Mouse (Mus musculus) myocyte (in vitro differentiated cells): ENCODE results near the gene Erbb2. TPM values are rescaled to one million over a fixed set of nuclear protein-coding genes. Genes with fewer than 3 reads are reported as not detected.

Source experiments
- H3K27me3 ChIP-seq: one replicate; pipeline ENCODE4 v1.6.1; 2011; ENCODE audit not compliant: control insufficient read depth, insufficient read depth, insufficient read length
- H3K36me3 ChIP-seq: one replicate; pipeline ENCODE4 v1.6.1; 2011; ENCODE audit not compliant: control insufficient read depth, insufficient read depth
- H3K4me2 ChIP-seq: one replicate; pipeline ENCODE4 v1.6.1; 2011; ENCODE audit warnings: low read depth, control low read depth
- H3K4me3 ChIP-seq: one replicate; pipeline ENCODE4 v1.5.1; 2011; ENCODE audit warnings: mild to moderate bottlenecking, control low read depth, moderate library complexity
- H3K79me2 ChIP-seq: one replicate; pipeline ENCODE4 v1.6.1; 2011; ENCODE audit not compliant: control insufficient read depth, insufficient read depth
- H3ac ChIP-seq: one replicate; pipeline ENCODE4 v1.6.1; 2011; ENCODE audit not compliant: control insufficient read depth, insufficient read length
- CEBPB ChIP-seq: IDR thresholded peaks from 2 replicates; pipeline ENCODE4 v1.6.1; 2011; ENCODE audit warnings: mild to moderate bottlenecking, moderate library complexity; ENCODE audit not compliant: poor library complexity, insufficient read depth, severe bottlenecking
- E2F4 ChIP-seq: IDR thresholded peaks from one replicate; pipeline ENCODE4 v1.6.1; 2011; ENCODE audit warnings: mild to moderate bottlenecking, control low read depth, moderate library complexity; ENCODE audit not compliant: insufficient read depth
- MAX ChIP-seq: IDR thresholded peaks from one replicate; pipeline ENCODE4 v1.6.1; 2011; ENCODE audit warnings: low read depth, mild to moderate bottlenecking, control low read depth
- MYOD1 ChIP-seq, 3 experiments: IDR thresholded peaks; one replicate each; pipeline ENCODE4 v1.6.1; 2011; ENCODE audit warnings: control low read depth in 2 of 3, low read depth in 2 of 3, mild to moderate bottlenecking in 2 of 3, moderate library complexity in 1 of 3; ENCODE audit not compliant: insufficient read length in 2 of 3, control insufficient read depth in 1 of 3
- MYOG ChIP-seq, 3 experiments: IDR thresholded peaks; one replicate each; pipeline ENCODE4 v1.6.1; 2011; ENCODE audit warnings: control low read depth in 2 of 3, low read depth in 2 of 3, mild to moderate bottlenecking in 2 of 3; ENCODE audit not compliant: insufficient read length in 2 of 3, control insufficient read depth in 1 of 3, insufficient read depth in 1 of 3
- POLR2A ChIP-seq: IDR thresholded peaks from one replicate; pipeline ENCODE4 v1.6.1; 2011; ENCODE audit warnings: low read depth, mild to moderate bottlenecking, control low read depth, moderate library complexity; ENCODE audit not compliant: insufficient read length
- POLR2AphosphoS2 ChIP-seq: IDR thresholded peaks from one replicate; pipeline ENCODE4 v1.6.1; 2011; ENCODE audit warnings: low read depth, control low read depth; ENCODE audit not compliant: insufficient read length
- REST ChIP-seq: IDR thresholded peaks from one replicate; pipeline ENCODE4 v1.6.1; 2011; ENCODE audit warnings: mild to moderate bottlenecking, control low read depth, moderate library complexity; ENCODE audit not compliant: insufficient read depth, insufficient read length
- SRF ChIP-seq: IDR thresholded peaks from one replicate; pipeline ENCODE4 v1.6.1; 2011; ENCODE audit warnings: low read depth; ENCODE audit not compliant: control insufficient read depth, insufficient read length
- TCF12 ChIP-seq: IDR thresholded peaks from one replicate; pipeline ENCODE4 v1.6.1; 2011; ENCODE audit warnings: mild to moderate bottlenecking, control low read depth; ENCODE audit not compliant: poor library complexity, insufficient read depth, severe bottlenecking
- TCF3 ChIP-seq: IDR thresholded peaks from one replicate; pipeline ENCODE4 v1.6.1; 2011; ENCODE audit warnings: low read depth, control low read depth; ENCODE audit not compliant: insufficient read length
- USF1 ChIP-seq: IDR thresholded peaks from one replicate; pipeline ENCODE4 v1.6.1; 2011; ENCODE audit warnings: low read depth, mild to moderate bottlenecking, control low read depth, moderate library complexity
- polyA plus RNA-seq: library from polyadenylated mRNA; unstranded; fragments of >200 nt; fragmentation: generic; extraction: Trizol; gene quantifications from one replicate; pipeline ENCODE4 v1.2.1, GENCODE M21; 2012; ENCODE audit warnings: missing spikeins

Erbb2 gene
- polyA plus RNA-seq, 1 experiment: 33.5 TPM

GRCm38 (mm10) chr11:98475630-98476433, 63.6 kb downstream of the Erbb2 start:
- no peak overlapping the region for H3K4me3 ChIP-seq
- TF ChIP-seq TCF3 (no peak), POLR2AphosphoS2 (no peak), MYOD1 (IDR thresholded peaks at IDR 0.05; ENCODE audit: control insufficient read depth in 1 of 3, insufficient read length in 2 of 3, low read depth in 2 of 3) (no peak), POLR2A (no peak)
- no peak overlapping the region for H3K4me2 ChIP-seq
- H3K36me3 ChIP-seq: no peaks in the 10 kb centered on the region
- peaks cover 68% of the 10 kb centered on the region for H3K27me3 ChIP-seq
- no peak overlapping the region for H3ac ChIP-seq
- no peaks in the 10 kb centered on the region for H3K79me2 ChIP-seq

DNA sequence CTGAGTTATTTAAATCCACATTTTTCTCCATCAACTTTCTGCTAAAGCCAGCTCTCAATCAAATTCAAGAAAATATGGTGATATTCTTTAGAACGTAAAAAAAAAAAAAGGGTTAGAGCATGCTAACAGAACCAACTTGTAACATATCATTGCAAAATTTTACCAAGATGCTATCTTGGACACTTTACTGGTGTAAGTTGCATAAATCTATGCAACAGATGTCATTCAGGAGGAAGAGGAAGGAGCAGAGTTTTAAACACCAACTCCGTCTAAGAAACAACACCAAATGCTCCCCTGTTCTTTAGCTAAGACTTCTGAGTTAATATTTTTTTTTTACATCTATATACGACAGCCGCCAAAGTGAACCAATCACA, 64.2 kb downstream of the Erbb2 start:
- no peaks in the 10 kb centered on the region for H3K79me2 ChIP-seq
- no peak overlapping the region for H3ac ChIP-seq
- no peak overlapping the region for H3K4me2 ChIP-seq
- peaks cover 70% of the 10 kb centered on the region for H3K27me3 ChIP-seq
- no peaks in the 10 kb centered on the region for H3K36me3 ChIP-seq
- TF ChIP-seq TCF12: no peak
- TF ChIP-seq POLR2A: no peak
- no peak for TF ChIP-seq E2F4
- TF ChIP-seq TCF3: no peak
- no peak for TF ChIP-seq POLR2AphosphoS2
- TF ChIP-seq MAX: no peak
- TF ChIP-seq REST: no peak
- no peak for TF ChIP-seq USF1
- no peak for TF ChIP-seq MYOD1 (IDR thresholded peaks at IDR 0.05; ENCODE audit: control insufficient read depth in 1 of 3, insufficient read length in 2 of 3, low read depth in 2 of 3)
- no peak for TF ChIP-seq MYOG (IDR thresholded peaks at IDR 0.05; ENCODE audit: control insufficient read depth in 1 of 3, insufficient read depth in 1 of 3, insufficient read length in 2 of 3, low read depth in 2 of 3)
- TF ChIP-seq SRF: no peak
- no peak for TF ChIP-seq CEBPB
- no peak overlapping the region for H3K4me3 ChIP-seq

DNA sequence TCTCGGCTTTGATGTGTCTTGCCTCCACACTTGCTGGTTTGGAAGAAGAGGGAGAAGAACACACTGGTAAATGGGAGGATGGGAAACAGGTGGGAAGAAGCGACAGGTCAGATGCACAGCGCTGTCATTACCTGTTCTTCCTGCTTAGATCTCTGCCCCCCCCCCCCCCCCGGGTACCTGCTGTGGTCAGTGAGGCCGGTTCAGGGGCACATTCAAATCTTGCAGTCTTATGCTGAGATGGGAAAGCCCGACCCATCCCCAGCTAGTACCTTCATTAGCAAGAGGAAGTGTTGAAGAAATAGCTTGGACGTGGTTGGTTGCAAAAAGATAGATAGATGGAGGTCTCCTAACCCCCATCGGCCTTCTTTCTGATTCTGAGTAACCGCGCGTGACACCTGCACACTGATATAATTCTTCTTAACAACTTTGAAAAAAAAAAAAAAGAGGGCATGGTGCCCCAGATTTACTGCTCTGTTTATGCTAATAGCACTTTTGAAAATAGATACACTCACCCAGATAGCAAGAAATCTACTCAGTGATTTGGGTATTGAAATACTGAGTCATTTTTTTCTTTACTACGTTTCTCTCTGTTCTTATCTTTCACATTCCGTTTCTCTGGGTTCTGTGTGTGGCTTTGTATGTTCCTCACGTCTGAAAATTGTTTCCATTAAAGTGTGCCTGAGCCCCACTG, 64.9 kb downstream of the Erbb2 start:
- no peak for TF ChIP-seq REST
- no peak for TF ChIP-seq POLR2A
- TF ChIP-seq SRF: no peak
- no peak for TF ChIP-seq MYOG (IDR thresholded peaks at IDR 0.05; ENCODE audit: control insufficient read depth in 1 of 3, insufficient read depth in 1 of 3, insufficient read length in 2 of 3, low read depth in 2 of 3)
- TF ChIP-seq CEBPB: no peak
- H3K27me3 ChIP-seq: peaks cover 69% of the 10 kb centered on the region

DNA sequence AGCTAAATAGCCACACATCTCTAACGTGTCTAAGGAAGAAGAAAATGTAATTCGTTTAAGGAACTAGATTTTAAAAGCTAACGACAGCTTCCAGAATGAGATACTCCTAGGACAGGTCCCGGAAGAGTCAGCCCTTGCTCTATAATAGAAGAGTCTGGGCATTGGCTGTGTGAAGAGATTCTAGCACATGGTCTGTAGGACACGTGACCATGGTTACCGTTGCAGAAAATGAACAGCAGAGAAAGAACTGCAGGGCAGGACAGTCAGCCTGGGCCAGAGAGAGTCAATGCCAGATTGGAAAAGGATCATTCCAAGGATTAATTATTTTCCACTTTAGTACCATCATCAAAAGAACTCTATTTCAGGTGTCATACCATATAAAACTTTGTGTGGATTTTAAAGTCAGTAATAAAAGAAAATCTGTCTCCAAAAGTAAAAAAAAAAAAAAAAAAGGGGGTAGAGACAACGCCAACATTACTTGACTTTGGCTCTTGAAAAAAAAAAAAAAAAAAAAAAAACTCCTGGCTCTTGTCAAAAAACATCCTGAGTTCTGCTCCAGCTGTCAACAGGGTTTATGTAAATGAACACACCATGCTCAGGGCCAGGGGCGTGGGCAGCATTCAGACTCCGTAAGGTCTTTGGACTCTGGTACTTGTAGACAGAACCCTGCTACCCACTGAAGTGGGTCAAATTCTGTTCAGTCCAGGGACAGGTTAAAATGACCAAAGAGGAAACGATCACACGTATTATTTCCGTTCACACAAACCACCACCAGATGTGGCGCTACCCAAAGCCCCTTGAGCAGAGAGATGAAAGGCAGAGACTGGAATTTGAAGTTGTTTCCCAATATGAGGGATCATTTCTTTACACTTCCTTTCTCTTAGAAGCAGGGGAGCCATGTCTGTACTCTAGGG, 67.0 kb downstream of the Erbb2 start:
- no peak overlapping the region for H3K4me3 ChIP-seq
- peaks cover 69% of the 10 kb centered on the region for H3K27me3 ChIP-seq
- no peak overlapping the region for H3K4me2 ChIP-seq
- no peaks in the 10 kb centered on the region for H3K36me3 ChIP-seq
- no peak overlapping the region for H3ac ChIP-seq
- TF ChIP-seq MYOD1 (IDR thresholded peaks at IDR 0.05; ENCODE audit: control insufficient read depth in 1 of 3, insufficient read length in 2 of 3, low read depth in 2 of 3) (no peak), POLR2A (no peak), TCF3 (no peak), CEBPB (no peak)
- H3K79me2 ChIP-seq: no peaks in the 10 kb centered on the region

More for the DNA sequence above, 64.9 kb downstream of the Erbb2 start:
- Histone ChIP-seq H3K36me3 (no peaks in the 10 kb centered on the region), H3K4me3 (no peak overlapping the region), H3K4me2 (no peak overlapping the region), H3K79me2 (no peaks in the 10 kb centered on the region), H3ac (no peak overlapping the region)
